Mouse (Mus musculus): ENCODE measurements around the gene Hist1h2ae. TPM values are rescaled to one million over a fixed set of nuclear protein-coding genes. Genes with fewer than 3 reads are reported as not detected.

The Hist1h2ae gene
- polyA plus RNA-seq, 1 experiment from 2014 or later, result 34.5 TPM

DNA sequence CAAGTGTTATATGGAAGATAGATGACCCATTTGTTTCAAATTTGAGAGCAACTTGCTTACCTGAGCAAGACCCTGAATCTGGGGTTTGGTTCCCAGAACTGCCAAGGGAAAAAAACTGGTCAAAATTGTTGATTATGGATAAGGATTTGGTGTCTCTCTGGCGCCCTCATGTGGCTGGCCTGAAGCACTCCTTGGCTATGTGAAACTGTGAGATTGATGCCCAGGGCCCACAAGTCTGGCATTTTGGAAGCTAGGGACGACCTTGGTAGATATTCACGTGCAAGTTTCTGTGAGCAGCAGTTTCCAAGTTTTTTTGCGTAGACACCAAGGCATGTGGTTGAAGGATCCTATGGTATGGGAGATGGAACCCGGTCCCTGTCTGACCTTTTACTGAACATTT lies 46.4 kb downstream of the Hist1h2ae start:
- Histone ChIP-seq H3K27me3 (ENCODE audit: control insufficient read depth, insufficient read depth, low read length) (no peaks in the 10 kb centered on the region), H3K36me3 (ENCODE audit: control insufficient read depth, insufficient read depth, low read length) (no peaks in the 10 kb centered on the region), H3K4me3 (ENCODE audit: low read depth, low read length) (no peak overlapping the region), H3K27ac (ENCODE audit: low read depth, low read length) (no peak overlapping the region), H3K4me2 (peak overlapping the region; percentile 37), H3K4me1 (ENCODE audit: control insufficient read depth, insufficient read depth, low read length) (peaks cover 6% of the 10 kb centered on the region), H3K9ac (ENCODE audit: low read depth, low read length) (no peak overlapping the region), H3K9me3 (replicated peaks; ENCODE audit: control insufficient read depth, low read length) (no peaks in the 10 kb centered on the region)
- WGBS (ENCODE audit: insufficient replicate concordance), result 12% methylated on average over 5 of the region's 5 CpGs
- ATAC-seq (replicated peaks; ENCODE audit: insufficient number of reproducible peaks, low FRiP score, low TSS enrichment), result no peak

DNA sequence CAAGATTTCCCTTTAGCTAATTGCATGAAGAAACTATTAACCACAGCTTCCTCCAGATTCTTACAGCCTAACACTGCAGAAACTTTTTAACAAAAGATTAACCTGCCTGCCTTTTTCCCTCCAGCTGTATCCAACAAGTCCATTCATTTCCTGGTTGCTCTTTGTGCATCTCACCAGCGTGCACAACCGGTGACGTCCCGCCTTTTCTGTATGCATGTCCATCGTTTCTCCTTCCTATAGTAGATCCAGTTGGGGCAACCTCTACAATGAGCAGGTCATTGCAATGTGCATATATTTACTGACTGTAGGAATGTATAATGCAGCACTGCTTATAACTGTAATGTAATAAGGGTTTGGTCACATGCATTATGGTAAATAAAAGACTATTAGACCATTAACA lies 47.0 kb downstream of the Hist1h2ae start:
- ATAC-seq (replicated peaks; ENCODE audit: insufficient number of reproducible peaks, low FRiP score, low TSS enrichment), result no peak
- H3K27ac ChIP-seq (ENCODE audit: low read depth, low read length), result no peak overlapping the region
- WGBS (ENCODE audit: insufficient replicate concordance), result 47% methylated on average over 5 of the region's 5 CpGs
- H3K9me3 ChIP-seq (replicated peaks; ENCODE audit: control insufficient read depth, low read length), result no peaks in the 10 kb centered on the region
- peaks cover 4% of the 10 kb centered on the region for H3K4me1 ChIP-seq (ENCODE audit: control insufficient read depth, insufficient read depth, low read length)
- H3K36me3 ChIP-seq (ENCODE audit: control insufficient read depth, insufficient read depth, low read length), result no peaks in the 10 kb centered on the region
- H3K9ac ChIP-seq (ENCODE audit: low read depth, low read length), result no peak overlapping the region
- H3K4me3 ChIP-seq (ENCODE audit: low read depth, low read length), result no peak overlapping the region
- no peak overlapping the region for H3K4me2 ChIP-seq
- H3K27me3 ChIP-seq (ENCODE audit: control insufficient read depth, insufficient read depth, low read length), result no peaks in the 10 kb centered on the region

DNA sequence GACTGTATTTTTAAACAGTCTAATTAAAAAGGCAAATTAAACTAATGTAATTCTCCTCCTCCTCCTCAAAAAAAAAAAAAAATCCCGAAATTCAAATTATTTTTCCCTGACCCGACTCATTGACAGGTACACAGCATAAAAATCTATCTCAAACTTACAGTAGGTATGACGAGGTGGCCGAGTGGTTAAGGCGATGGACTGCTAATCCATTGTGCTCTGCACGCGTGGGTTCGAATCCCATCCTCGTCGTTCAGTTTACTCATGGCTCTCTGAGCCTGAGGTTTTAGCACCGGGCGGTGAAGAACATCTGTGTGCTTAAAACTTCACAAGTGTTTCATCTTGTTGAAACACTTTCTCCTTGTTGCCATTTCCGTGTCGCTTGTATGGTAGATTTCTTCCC lies 49.3 kb downstream of the Hist1h2ae start:
- 1% methylated on average over 14 of the region's 14 CpGs for WGBS (ENCODE audit: insufficient replicate concordance)
- Histone ChIP-seq H3K4me2 (peak overlapping the region; percentile 54), H3K4me3 (ENCODE audit: low read depth, low read length) (peak overlapping the region; percentile 16; the same call in 1 of the 2 replicates), H3K9ac (ENCODE audit: low read depth, low read length) (no peak overlapping the region), H3K9me3 (replicated peaks; ENCODE audit: control insufficient read depth, low read length) (no peaks in the 10 kb centered on the region), H3K4me1 (ENCODE audit: control insufficient read depth, insufficient read depth, low read length) (peaks cover 3% of the 10 kb centered on the region; the same call in 1 of the 2 replicates), H3K27ac (ENCODE audit: low read depth, low read length) (no peak overlapping the region), H3K27me3 (ENCODE audit: control insufficient read depth, insufficient read depth, low read length) (no peaks in the 10 kb centered on the region), H3K36me3 (ENCODE audit: control insufficient read depth, insufficient read depth, low read length) (no peaks in the 10 kb centered on the region)
- ATAC-seq (replicated peaks; ENCODE audit: insufficient number of reproducible peaks, low FRiP score, low TSS enrichment), result no peak

Small RNA genes within 50 kb of the gene (microRNA-seq; reads per million reads assigned to microRNA genes)
- 0.27 reads per million for gene Gm44297 (ENCODE audit: borderline number of aligned reads)
- not detected for gene Gm44359 (ENCODE audit: borderline number of aligned reads)
- gene Gm44394 (ENCODE audit: borderline number of aligned reads), result not detected

Other genes with a start within 250 kb of the Hist1h2ae start
- gene Zfp322a, start 202.0 kb downstream of the Hist1h2ae start, polyA plus RNA-seq (2014; fragmentation: Nextera tagmentation; extraction: Ambion mirVana), result 43.4 and 43.7 TPM in 2 replicates
- 8.9 and 9.8 TPM in 2 replicates for gene Abt1, start 147.4 kb downstream of the Hist1h2ae start, polyA plus RNA-seq (2014; fragmentation: Nextera tagmentation; extraction: Ambion mirVana)
- gene Btn1a1, start 105.3 kb downstream of the Hist1h2ae start, polyA plus RNA-seq (2014; fragmentation: Nextera tagmentation; extraction: Ambion mirVana), result 0.97 and 1.7 TPM in 2 replicates
- 0.59 and 0.80 TPM in 2 replicates for gene Btn2a2, start 82.4 kb downstream of the Hist1h2ae start, polyA plus RNA-seq (2014; fragmentation: Nextera tagmentation; extraction: Ambion mirVana)
- gene Hist1h4h, start 40.2 kb downstream of the Hist1h2ae start, polyA plus RNA-seq (2014; fragmentation: Nextera tagmentation; extraction: Ambion mirVana), result 2.1 and 3.4 TPM in 2 replicates
- 1.4 and 2.3 TPM in 2 replicates for gene Hist1h2af, start 37.3 kb downstream of the Hist1h2ae start, polyA plus RNA-seq (2014; fragmentation: Nextera tagmentation; extraction: Ambion mirVana)
- 2.8 and 3.1 TPM in 2 replicates for gene Hist1h3g, start 35.8 kb downstream of the Hist1h2ae start, polyA plus RNA-seq (2014; fragmentation: Nextera tagmentation; extraction: Ambion mirVana)
- gene Hist1h2bh, start 27.8 kb downstream of the Hist1h2ae start, polyA plus RNA-seq (2014; fragmentation: Nextera tagmentation; extraction: Ambion mirVana), result 0.43 and 0.66 TPM in 2 replicates
- 0.19 TPM in 1 of 2 replicates, not detected in the other for gene Hist1h3f, start 27.2 kb downstream of the Hist1h2ae start, polyA plus RNA-seq (2014; fragmentation: Nextera tagmentation; extraction: Ambion mirVana)
- not detected in 2 replicates for gene Hist1h4f, start 19.6 kb downstream of the Hist1h2ae start, polyA plus RNA-seq (2014; fragmentation: Nextera tagmentation; extraction: Ambion mirVana)
- 0.15 and 0.27 TPM in 2 replicates for gene Hist1h1d, start 18.0 kb downstream of the Hist1h2ae start, polyA plus RNA-seq (2014; fragmentation: Nextera tagmentation; extraction: Ambion mirVana)
- gene Hist1h3e, start 8.9 kb downstream of the Hist1h2ae start, polyA plus RNA-seq (2014; fragmentation: Nextera tagmentation; extraction: Ambion mirVana), result 2.6 and 3.0 TPM in 2 replicates
- 2.3 and 6.5 TPM in 2 replicates for gene Hist1h2bg, start 176 bp upstream of the Hist1h2ae start, polyA plus RNA-seq (2014; fragmentation: Nextera tagmentation; extraction: Ambion mirVana)
- gene Hist1h2bf, start 3.0 kb upstream of the Hist1h2ae start, polyA plus RNA-seq (2014; fragmentation: Nextera tagmentation; extraction: Ambion mirVana), result 1.3 and 2.6 TPM in 2 replicates
- gene Hist1h2ad, start 3.2 kb upstream of the Hist1h2ae start, polyA plus RNA-seq (2014; fragmentation: Nextera tagmentation; extraction: Ambion mirVana), result 0.44 and 1.3 TPM in 2 replicates
- 2.9 and 4.6 TPM in 2 replicates for gene Hist1h3d, start 4.5 kb upstream of the Hist1h2ae start, polyA plus RNA-seq (2014; fragmentation: Nextera tagmentation; extraction: Ambion mirVana)
- 42.3 and 51.7 TPM in 2 replicates for gene Hist1h4d, start 10.4 kb upstream of the Hist1h2ae start, polyA plus RNA-seq (2014; fragmentation: Nextera tagmentation; extraction: Ambion mirVana)
- gene Hist1h2be, start 49.9 kb upstream of the Hist1h2ae start, polyA plus RNA-seq (2014; fragmentation: Nextera tagmentation; extraction: Ambion mirVana), result 1.5 and 2.4 TPM in 2 replicates
- gene Hist1h1e, start 51.3 kb upstream of the Hist1h2ae start, polyA plus RNA-seq (2014; fragmentation: Nextera tagmentation; extraction: Ambion mirVana), result 8.4 and 11.1 TPM in 2 replicates
- gene Hist1h2ac, start 112.7 kb upstream of the Hist1h2ae start, polyA plus RNA-seq (2014; fragmentation: Nextera tagmentation; extraction: Ambion mirVana), result 0.52 and 0.62 TPM in 2 replicates
- 31.3 and 31.9 TPM in 2 replicates for gene Hist1h2bc, start 113.0 kb upstream of the Hist1h2ae start, polyA plus RNA-seq (2014; fragmentation: Nextera tagmentation; extraction: Ambion mirVana)
- gene Hist1h1t, start 124.6 kb upstream of the Hist1h2ae start, polyA plus RNA-seq (2014; fragmentation: Nextera tagmentation; extraction: Ambion mirVana), result not detected in 2 replicates
- gene Hist1h4c, start 127.2 kb upstream of the Hist1h2ae start, polyA plus RNA-seq (2014; fragmentation: Nextera tagmentation; extraction: Ambion mirVana), result 0.69 and 2.7 TPM in 2 replicates
- gene Hfe, start 139.6 kb upstream of the Hist1h2ae start, polyA plus RNA-seq (2014; fragmentation: Nextera tagmentation; extraction: Ambion mirVana), result 8.2 and 9.9 TPM in 2 replicates
- 24.6 TPM in 2 replicates for gene Hist1h1c, start 167.6 kb upstream of the Hist1h2ae start, polyA plus RNA-seq (2014; fragmentation: Nextera tagmentation; extraction: Ambion mirVana)
- 4.1 and 4.5 TPM in 2 replicates for gene Hist1h3c, start 174.4 kb upstream of the Hist1h2ae start, polyA plus RNA-seq (2014; fragmentation: Nextera tagmentation; extraction: Ambion mirVana)
- 1.2 and 2.7 TPM in 2 replicates for gene Hist1h2bb, start 175.5 kb upstream of the Hist1h2ae start, polyA plus RNA-seq (2014; fragmentation: Nextera tagmentation; extraction: Ambion mirVana)
- gene Hist1h2ab, start 179.9 kb upstream of the Hist1h2ae start, polyA plus RNA-seq (2014; fragmentation: Nextera tagmentation; extraction: Ambion mirVana), result 16.7 and 18.1 TPM in 2 replicates
- gene Hist1h3b, start 181.0 kb upstream of the Hist1h2ae start, polyA plus RNA-seq (2014; fragmentation: Nextera tagmentation; extraction: Ambion mirVana), result 2.7 and 3.7 TPM in 2 replicates
- 2.2 and 2.7 TPM in 2 replicates for gene Hist1h4b, start 185.8 kb upstream of the Hist1h2ae start, polyA plus RNA-seq (2014; fragmentation: Nextera tagmentation; extraction: Ambion mirVana)
- 1.0 TPM in 1 of 2 replicates, not detected in the other for gene Hist1h4a, start 190.0 kb upstream of the Hist1h2ae start, polyA plus RNA-seq (2014; fragmentation: Nextera tagmentation; extraction: Ambion mirVana)
- gene Hist1h3a, start 191.2 kb upstream of the Hist1h2ae start, polyA plus RNA-seq (2014; fragmentation: Nextera tagmentation; extraction: Ambion mirVana), result 2.5 and 4.0 TPM in 2 replicates
- gene Hist1h1a, start 192.4 kb upstream of the Hist1h2ae start, polyA plus RNA-seq (2014; fragmentation: Nextera tagmentation; extraction: Ambion mirVana), result 0.31 and 0.67 TPM in 2 replicates
- 0.24 TPM in 1 of 2 replicates, not detected in the other for gene Trim38, start 198.7 kb upstream of the Hist1h2ae start, polyA plus RNA-seq (2014; fragmentation: Nextera tagmentation; extraction: Ambion mirVana)
- not detected in 2 replicates for gene Slc17a2, start 235.8 kb upstream of the Hist1h2ae start, polyA plus RNA-seq (2014; fragmentation: Nextera tagmentation; extraction: Ambion mirVana)

Measured in heart, embryonic 11.5 days (tissue).